31 mouse cellular contexts compared by ENCODE assay signal in the genomic region with DNA sequence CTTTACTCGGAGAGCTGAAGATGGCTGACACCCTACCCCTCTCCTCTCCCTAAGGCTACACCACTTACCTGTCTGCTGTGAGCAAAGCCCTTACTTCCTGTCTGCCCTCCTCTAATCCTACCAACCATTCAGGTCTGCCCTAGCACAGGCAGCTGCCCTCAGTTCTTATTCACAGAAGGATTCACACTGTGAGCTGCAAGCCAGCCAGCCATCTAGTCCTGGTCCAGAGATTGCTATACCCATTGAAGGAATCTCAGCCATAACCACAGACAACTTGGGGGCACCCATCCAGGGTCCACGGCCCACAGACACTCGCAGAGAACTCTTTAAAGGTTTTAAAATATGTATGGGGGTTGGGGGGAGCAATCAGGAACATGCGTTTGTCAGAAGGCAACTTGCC. TPM values are rescaled to one million over a fixed set of nuclear protein-coding genes. Genes with fewer than 3 reads are reported as not detected.
DNase-seq lines count a peak whose midpoint lies in the region; ATAC-seq and TF ChIP-seq lines count a peak whose summit lies in the region.
"Had no signal": no experiment of that assay in that cellular context is flagged by ENCODE, and none has a peak within 500 bp of the region (broad histone marks: within the 10 kb centered on the region; RNA-seq: fewer than 3 reads in every experiment).

No protein-coding gene starts in this region.

- TF ChIP-seq CTCF in forebrain, postnatal 0 days (IDR thresholded peaks at IDR 0.05; ENCODE audit: low read depth), result no peak
- TF ChIP-seq CTCF in lung, embryonic 14.5 days (IDR thresholded peaks at IDR 0.05; ENCODE audit: low read depth), result no peak

- no peak overlapping the region for H3K4me2 ChIP-seq in forebrain, postnatal 0 days (ENCODE audit: low read depth)
- H3K4me2 ChIP-seq in lung, embryonic 14.5 days, result no peak overlapping the region
- no peak overlapping the region for H3K4me2 ChIP-seq in neural tube, embryonic 11.5 days (ENCODE audit: low read depth)
- H3K4me2 ChIP-seq in embryonic facial prominence, embryonic 14.5 days (ENCODE audit: low read depth, low read length), result no peak overlapping the region
- no peak overlapping the region for H3K4me2 ChIP-seq in heart, embryonic 11.5 days
- H3K4me2 ChIP-seq: embryonic facial prominence, embryonic 15.5 days; heart, embryonic 13.5 days; liver, embryonic 15.5 days; lung, embryonic 15.5 days had no signal

- DNase-seq in forebrain, embryonic 10.5 days (ENCODE audit: extremely low spot score, low spot score), result no peak
- no peak for DNase-seq in forebrain, postnatal 0 days
- DNase-seq in lung, embryonic 14.5 days, result no peak
- no peak for DNase-seq in lung, postnatal 10 days
- DNase-seq in neural tube, embryonic 11.5 days (ENCODE audit: low spot score), result no peak
- no peak for DNase-seq in neural tube, embryonic 10.5 days (ENCODE audit: extremely low spot score, low spot score)
- no peak for DNase-seq in embryonic facial prominence, embryonic 14.5 days (ENCODE audit: low spot score)
- DNase-seq: adrenal gland, postnatal 14 days; cerebellum, adult 11 months; embryo, embryonic 11 days; gastrocnemius, adult 2 months; heart, adult 2 months; heart, postnatal 10 days; kidney, adult 18-20 months; kidney, postnatal 25 days; liver; lung, postnatal 36 days; right cerebral cortex, postnatal 4 days had no signal

- H3K27ac ChIP-seq in forebrain, embryonic 10.5 days, result peak overlapping the region; percentile 81
- no peak overlapping the region for H3K27ac ChIP-seq in forebrain, postnatal 0 days (ENCODE audit: low read depth, low read length)
- H3K27ac ChIP-seq in lung, embryonic 14.5 days (ENCODE audit: low read depth), result peak overlapping the region; percentile 42; the same call in 1 of the 2 replicates
- H3K27ac ChIP-seq in neural tube, embryonic 11.5 days (ENCODE audit: low read depth, low read length), result peak overlapping the region; percentile 76; the same call in 1 of the 2 replicates
- H3K27ac ChIP-seq in embryonic facial prominence, embryonic 14.5 days (replicated peaks; ENCODE audit: low read depth, low read length), result no peak overlapping the region
- H3K27ac ChIP-seq in heart, embryonic 11.5 days (ENCODE audit: low read depth, low read length), result no peak overlapping the region
- H3K27ac ChIP-seq: gastrocnemius, adult 2 months; heart, adult 2 months; heart, embryonic 13.5 days; kidney, embryonic 15.5 days; liver, embryonic 15.5 days had no signal

- 83% methylated on average over 4 of the region's 4 CpGs for WGBS in forebrain, embryonic 10.5 days
- 78% methylated on average over 4 of the region's 4 CpGs for WGBS in forebrain, postnatal 0 days
- WGBS in lung, embryonic 14.5 days, result 70% methylated on average over 4 of the region's 4 CpGs
- 78% methylated on average over 4 of the region's 4 CpGs for WGBS in neural tube, embryonic 11.5 days
- 69% methylated on average over 4 of the region's 4 CpGs for WGBS in embryonic facial prominence, embryonic 14.5 days
- WGBS in heart, embryonic 11.5 days (ENCODE audit: insufficient replicate concordance), result 74% methylated on average over 4 of the region's 4 CpGs

- 0 out of 2 replicates have a peak, but pooled peaks cover 3% of the 10 kb centered on the region for H3K27me3 ChIP-seq in forebrain, embryonic 10.5 days (ENCODE audit: poor library complexity, severe bottlenecking)
- no peaks in the 10 kb centered on the region for H3K27me3 ChIP-seq in forebrain, postnatal 0 days (ENCODE audit: insufficient read depth, low read length)
- H3K27me3 ChIP-seq in lung, embryonic 14.5 days (ENCODE audit: insufficient read depth, low read length), result no peaks in the 10 kb centered on the region
- H3K27me3 ChIP-seq in neural tube, embryonic 11.5 days (ENCODE audit: control insufficient read depth, insufficient read depth, low read length), result no peaks in the 10 kb centered on the region
- no peaks in the 10 kb centered on the region for H3K27me3 ChIP-seq in embryonic facial prominence, embryonic 14.5 days (replicated peaks; ENCODE audit: control insufficient read depth, insufficient read depth, low read length)
- no peaks in the 10 kb centered on the region for H3K27me3 ChIP-seq in heart, embryonic 11.5 days (ENCODE audit: control insufficient read depth, insufficient read depth, low read length)
- H3K27me3 ChIP-seq: embryonic facial prominence, embryonic 15.5 days; lung, embryonic 15.5 days; Patski had no signal

- no peaks in the 10 kb centered on the region for H3K9me3 ChIP-seq in forebrain, embryonic 10.5 days
- H3K9me3 ChIP-seq in forebrain, postnatal 0 days (ENCODE audit: low read length), result no peaks in the 10 kb centered on the region
- H3K9me3 ChIP-seq in lung, embryonic 14.5 days (ENCODE audit: low read depth, low read length), result no peaks in the 10 kb centered on the region
- no peaks in the 10 kb centered on the region for H3K9me3 ChIP-seq in neural tube, embryonic 11.5 days (ENCODE audit: control insufficient read depth, low read length)
- H3K9me3 ChIP-seq in embryonic facial prominence, embryonic 14.5 days (ENCODE audit: control insufficient read depth, low read length), result no peaks in the 10 kb centered on the region
- H3K9me3 ChIP-seq in heart, embryonic 11.5 days (replicated peaks; ENCODE audit: control insufficient read depth, low read length), result no peaks in the 10 kb centered on the region
- H3K9me3 ChIP-seq: embryonic facial prominence, embryonic 15.5 days; heart, embryonic 13.5 days; kidney, embryonic 15.5 days; liver, embryonic 15.5 days; lung, embryonic 15.5 days had no signal

- no peak overlapping the region for H3K4me3 ChIP-seq in forebrain, embryonic 10.5 days
- H3K4me3 ChIP-seq in forebrain, postnatal 0 days (ENCODE audit: low read depth, low read length), result no peak overlapping the region
- H3K4me3 ChIP-seq in lung, embryonic 14.5 days (ENCODE audit: low read depth, low read length), result no peak overlapping the region
- H3K4me3 ChIP-seq in neural tube, embryonic 11.5 days (ENCODE audit: low read depth, low read length), result no peak overlapping the region
- no peak overlapping the region for H3K4me3 ChIP-seq in embryonic facial prominence, embryonic 14.5 days (ENCODE audit: low read depth, low read length)
- no peak overlapping the region for H3K4me3 ChIP-seq in heart, embryonic 11.5 days (ENCODE audit: low read depth, low read length)
- H3K4me3 ChIP-seq: embryonic facial prominence, embryonic 15.5 days; gastrocnemius, adult 2 months; heart, adult 2 months; heart, embryonic 13.5 days; kidney, embryonic 15.5 days; liver, embryonic 15.5 days; lung, embryonic 15.5 days had no signal

- H3K36me3 ChIP-seq in forebrain, embryonic 10.5 days (replicated peaks), result no peaks in the 10 kb centered on the region
- no peaks in the 10 kb centered on the region for H3K36me3 ChIP-seq in forebrain, postnatal 0 days (ENCODE audit: insufficient read depth)
- H3K36me3 ChIP-seq in lung, embryonic 14.5 days (ENCODE audit: insufficient read depth), result no peaks in the 10 kb centered on the region
- no peaks in the 10 kb centered on the region for H3K36me3 ChIP-seq in neural tube, embryonic 11.5 days (ENCODE audit: control insufficient read depth, insufficient read depth, low read length)
- no peaks in the 10 kb centered on the region for H3K36me3 ChIP-seq in embryonic facial prominence, embryonic 14.5 days (ENCODE audit: control insufficient read depth, insufficient read depth, low read length)
- H3K36me3 ChIP-seq in heart, embryonic 11.5 days (ENCODE audit: control insufficient read depth, insufficient read depth, low read length), result no peaks in the 10 kb centered on the region
- H3K36me3 ChIP-seq: embryonic facial prominence, embryonic 15.5 days; heart, embryonic 13.5 days; kidney, embryonic 15.5 days; liver, embryonic 15.5 days; lung, embryonic 15.5 days had no signal

- H3K9ac ChIP-seq in forebrain, postnatal 0 days, result no peak overlapping the region
- no peak overlapping the region for H3K9ac ChIP-seq in lung, embryonic 14.5 days
- no peak overlapping the region for H3K9ac ChIP-seq in neural tube, embryonic 11.5 days (ENCODE audit: low read length)
- no peak overlapping the region for H3K9ac ChIP-seq in embryonic facial prominence, embryonic 14.5 days (ENCODE audit: low read depth, low read length)
- H3K9ac ChIP-seq in heart, embryonic 11.5 days (ENCODE audit: low read depth, low read length), result no peak overlapping the region
- H3K9ac ChIP-seq: embryonic facial prominence, embryonic 15.5 days; heart, embryonic 13.5 days; kidney, embryonic 15.5 days; liver, embryonic 15.5 days; lung, embryonic 15.5 days had no signal

- no peak for ATAC-seq in forebrain, postnatal 0 days
- ATAC-seq in lung, embryonic 14.5 days (ENCODE audit: insufficient read depth), result no peak
- ATAC-seq in neural tube, embryonic 11.5 days (ENCODE audit: insufficient read depth, low FRiP score, low TSS enrichment), result no peak
- 0 out of 2 replicates have a peak, but pooled peaks have one; percentile 44 for ATAC-seq in embryonic facial prominence, embryonic 14.5 days (ENCODE audit: low read depth)
- no peak for ATAC-seq in heart, embryonic 11.5 days (replicated peaks; ENCODE audit: insufficient number of reproducible peaks, low FRiP score, low TSS enrichment)
- ATAC-seq: forebrain, embryonic 14.5 days; Patski had no signal

- H3K4me1 ChIP-seq in forebrain, embryonic 10.5 days, result peaks cover 35% of the 10 kb centered on the region
- H3K4me1 ChIP-seq in forebrain, postnatal 0 days (ENCODE audit: insufficient read depth), result no peaks in the 10 kb centered on the region
- H3K4me1 ChIP-seq in lung, embryonic 14.5 days (ENCODE audit: insufficient read depth), result peaks cover 6% of the 10 kb centered on the region; the same call in 1 of the 2 replicates
- peaks cover 15% of the 10 kb centered on the region for H3K4me1 ChIP-seq in neural tube, embryonic 11.5 days (ENCODE audit: control insufficient read depth, insufficient read depth, low read length)
- no peaks in the 10 kb centered on the region for H3K4me1 ChIP-seq in embryonic facial prominence, embryonic 14.5 days (ENCODE audit: control insufficient read depth, insufficient read depth, low read length)
- peaks cover 13% of the 10 kb centered on the region; the same call in 1 of the 2 replicates for H3K4me1 ChIP-seq in heart, embryonic 11.5 days (ENCODE audit: control insufficient read depth, insufficient read depth, low read length)
- H3K4me1 ChIP-seq: liver, embryonic 15.5 days had no signal

RNA-seq across cellular contexts. Expression of gene Ccdc85c, which starts 11.2 kb away (rescaled TPM):
- polyA plus RNA-seq in forebrain, embryonic 10.5 days (2016; fragmentation: Nextera tagmentation; extraction: Ambion mirVana), result 13.5 and 14.6 TPM in 2 replicates
- 66.1 and 68.0 TPM in 2 replicates for total RNA-seq in forebrain, postnatal 0 days (2014; rRNA removed)
- 15.5 and 16.2 TPM in 2 replicates for polyA plus RNA-seq in forebrain, postnatal 0 days (2015; fragmentation: Nextera tagmentation; extraction: Ambion mirVana)
- 8.3 and 8.6 TPM in 2 replicates for polyA plus RNA-seq in lung, embryonic 14.5 days (2014; fragmentation: Nextera tagmentation; extraction: Ambion mirVana)
- 18.9 and 20.3 TPM in 2 replicates for polyA plus RNA-seq in neural tube, embryonic 11.5 days (2014; fragmentation: Nextera tagmentation; extraction: Ambion mirVana)
- polyA plus RNA-seq in embryonic facial prominence, embryonic 14.5 days (2014; fragmentation: Nextera tagmentation; extraction: Ambion mirVana), result 4.2 and 4.7 TPM in 2 replicates
- 6.3 and 7.8 TPM in 2 replicates for polyA plus RNA-seq in heart, embryonic 11.5 days (2014; fragmentation: Nextera tagmentation; extraction: Ambion mirVana)
- total RNA-seq: monocyte, adult 5-6 weeks had no signal

RNA-seq across cellular contexts. Expression of gene Hhipl1, which starts 19.7 kb away (rescaled TPM):
- polyA plus RNA-seq in forebrain, embryonic 10.5 days (2016; fragmentation: Nextera tagmentation; extraction: Ambion mirVana), result 2.8 and 3.4 TPM in 2 replicates
- 3.9 and 5.2 TPM in 2 replicates for total RNA-seq in forebrain, postnatal 0 days (2014; rRNA removed)
- 1.1 and 1.5 TPM in 2 replicates for polyA plus RNA-seq in forebrain, postnatal 0 days (2015; fragmentation: Nextera tagmentation; extraction: Ambion mirVana)
- polyA plus RNA-seq in lung, embryonic 14.5 days (2014; fragmentation: Nextera tagmentation; extraction: Ambion mirVana), result 0.76 and 0.82 TPM in 2 replicates
- polyA plus RNA-seq in neural tube, embryonic 11.5 days (2014; fragmentation: Nextera tagmentation; extraction: Ambion mirVana), result 1.0 TPM in 2 replicates
- 0.58 and 0.64 TPM in 2 replicates for polyA plus RNA-seq in embryonic facial prominence, embryonic 14.5 days (2014; fragmentation: Nextera tagmentation; extraction: Ambion mirVana)
- 0.28 and 0.29 TPM in 2 replicates for polyA plus RNA-seq in heart, embryonic 11.5 days (2014; fragmentation: Nextera tagmentation; extraction: Ambion mirVana)
- total RNA-seq: CH12.LX; hematopoietic stem cell, adult 5-6 weeks; megakaryocyte, adult 5-6 weeks; MEL; monocyte, adult 5-6 weeks had no signal

RNA-seq across cellular contexts. Expression of gene Cyp46a1, which starts 47.8 kb away (rescaled TPM):
- polyA plus RNA-seq in forebrain, embryonic 10.5 days (2016; fragmentation: Nextera tagmentation; extraction: Ambion mirVana), result 19.4 and 20.1 TPM in 2 replicates
- 30.4 and 34.9 TPM in 2 replicates for total RNA-seq in forebrain, postnatal 0 days (2014; rRNA removed)
- polyA plus RNA-seq in forebrain, postnatal 0 days (2015; fragmentation: Nextera tagmentation; extraction: Ambion mirVana), result 41.8 and 49.6 TPM in 2 replicates
- polyA plus RNA-seq in lung, embryonic 14.5 days (2014; fragmentation: Nextera tagmentation; extraction: Ambion mirVana), result 3.9 and 4.4 TPM in 2 replicates
- polyA plus RNA-seq in neural tube, embryonic 11.5 days (2014; fragmentation: Nextera tagmentation; extraction: Ambion mirVana), result 8.5 and 10.6 TPM in 2 replicates
- 5.8 and 8.5 TPM in 2 replicates for polyA plus RNA-seq in embryonic facial prominence, embryonic 14.5 days (2014; fragmentation: Nextera tagmentation; extraction: Ambion mirVana)
- 4.3 and 5.5 TPM in 2 replicates for polyA plus RNA-seq in heart, embryonic 11.5 days (2014; fragmentation: Nextera tagmentation; extraction: Ambion mirVana)
- total RNA-seq: CH12.LX; megakaryocyte, adult 5-6 weeks; MEL; monocyte, adult 5-6 weeks had no signal

Comparison
In these comparisons a context has a peak if more than half of its experiments do, and no peak if none do; other contexts are left out.
1. H3K27ac ChIP-seq: peak in forebrain, embryonic 10.5 days (single experiment), lung, embryonic 14.5 days (single experiment) and neural tube, embryonic 11.5 days (single experiment); none in forebrain, postnatal 0 days (single experiment), embryonic facial prominence, embryonic 14.5 days (single experiment) and heart, embryonic 11.5 days (single experiment).